In genomic region chr6:143916152-143916735, GRCm38 (mm10) we compare ENCODE assay signal across 21 mouse cellular contexts.
DNase-seq lines count a peak whose midpoint lies in the region; ATAC-seq and TF ChIP-seq lines count a peak whose summit lies in the region.
"Had no signal": no experiment of that assay in that cellular context is flagged by ENCODE, and none has a peak within 500 bp of the region (broad histone marks: within the 10 kb centered on the region; RNA-seq: fewer than 3 reads in every experiment).

No protein-coding gene starts in this region.

- H3K9ac ChIP-seq in lung, embryonic 14.5 days, result no peak overlapping the region
- H3K9ac ChIP-seq: embryonic facial prominence, embryonic 13.5 days; heart, embryonic 13.5 days; hindbrain, embryonic 13.5 days; liver, embryonic 15.5 days had no signal

- WGBS in lung, embryonic 14.5 days, result 46% methylated on average over 10 of the region's 10 CpGs

- H3K4me2 ChIP-seq in lung, embryonic 14.5 days, result no peak overlapping the region
- H3K4me2 ChIP-seq: embryonic facial prominence, embryonic 13.5 days; heart, embryonic 13.5 days; hindbrain, embryonic 13.5 days; liver, embryonic 15.5 days had no signal

- peak; percentile 19 for DNase-seq in embryo, embryonic 10 days (ENCODE audit: low spot score)
- DNase-seq in embryo, embryonic 9.5 days (ENCODE audit: extremely low spot score), result no peak
- peak; percentile 12 for DNase-seq in lung, embryonic 14.5 days
- no peak for DNase-seq in lung, postnatal 14 days
- peak; percentile 60 for DNase-seq in Muller cell, postnatal 12 days (ENCODE audit: inconsistent ontology term)
- DNase-seq in fibroblast of lung, adult 2 months (ENCODE audit: low read depth), result peak; percentile 77
- DNase-seq in cerebellum, adult 18-20 months, result no peak
- no peak for DNase-seq in layer of hippocampus, adult 2 months (ENCODE audit: low spot score in 2 of 2)
- DNase-seq: adrenal gland, postnatal 25 days; cerebellum, adult 2 months; layer of hippocampus, postnatal 36 days; right cerebral cortex, postnatal 14 days; spleen, adult 18-20 months had no signal

- H3K4me3 ChIP-seq in lung, embryonic 14.5 days (ENCODE audit: low read depth, low read length), result no peak overlapping the region
- H3K4me3 ChIP-seq in layer of hippocampus, adult 2 months, result no peak overlapping the region
- H3K4me3 ChIP-seq: embryonic facial prominence, embryonic 13.5 days; heart, embryonic 13.5 days; hindbrain, embryonic 13.5 days; liver, embryonic 15.5 days; midbrain, embryonic 10.5 days had no signal

- H3K27ac ChIP-seq in lung, embryonic 14.5 days (ENCODE audit: low read depth), result no peak overlapping the region
- H3K27ac ChIP-seq in layer of hippocampus, adult 2 months, result no peak overlapping the region
- H3K27ac ChIP-seq: embryonic facial prominence, embryonic 13.5 days; heart, embryonic 13.5 days; hindbrain, embryonic 13.5 days; liver, embryonic 15.5 days; macrophage; midbrain, embryonic 10.5 days had no signal

- no peaks in the 10 kb centered on the region for H3K36me3 ChIP-seq in lung, embryonic 14.5 days (ENCODE audit: insufficient read depth)
- H3K36me3 ChIP-seq: embryonic facial prominence, embryonic 13.5 days; heart, embryonic 13.5 days; hindbrain, embryonic 13.5 days; liver, embryonic 15.5 days; midbrain, embryonic 10.5 days had no signal

- no peak for ATAC-seq in lung, embryonic 14.5 days (ENCODE audit: insufficient read depth)
- ATAC-seq: forebrain, embryonic 16.5 days; inflammation-experienced regulatory T-cells, adult 6 months had no signal

- no peaks in the 10 kb centered on the region for H3K4me1 ChIP-seq in lung, embryonic 14.5 days (ENCODE audit: insufficient read depth)
- H3K4me1 ChIP-seq: embryonic facial prominence, embryonic 13.5 days; heart, embryonic 13.5 days; liver, embryonic 15.5 days had no signal

- no peaks in the 10 kb centered on the region for H3K9me3 ChIP-seq in lung, embryonic 14.5 days (ENCODE audit: low read depth, low read length)
- H3K9me3 ChIP-seq: embryonic facial prominence, embryonic 13.5 days; heart, embryonic 13.5 days; hindbrain, embryonic 13.5 days; liver, embryonic 15.5 days; midbrain, embryonic 10.5 days had no signal

- no peaks in the 10 kb centered on the region for H3K27me3 ChIP-seq in lung, embryonic 14.5 days (ENCODE audit: insufficient read depth, low read length)
- H3K27me3 ChIP-seq: embryonic facial prominence, embryonic 13.5 days; heart, embryonic 13.5 days; hindbrain, embryonic 13.5 days; liver, embryonic 15.5 days had no signal

- TF ChIP-seq CTCF in lung, embryonic 14.5 days (IDR thresholded peaks at IDR 0.05; ENCODE audit: low read depth), result no peak
- no peak for TF ChIP-seq CTCF in layer of hippocampus, adult 2 months (conservative IDR thresholded peaks at IDR 0.05)

Comparison
In these comparisons a context has a peak if more than half of its experiments do, and no peak if none do; other contexts are left out.
1. DNase-seq: peak in embryo, embryonic 10 days (single experiment), lung, embryonic 14.5 days (single experiment), Muller cell, postnatal 12 days (single experiment) and fibroblast of lung, adult 2 months (single experiment); none in embryo, embryonic 9.5 days (single experiment), lung, postnatal 14 days (single experiment), cerebellum, adult 18-20 months (0 of 2) and layer of hippocampus, adult 2 months (0 of 2).